Mouse (Mus musculus) liver, adult 2 months (tissue): ENCODE measurements around the gene Epop.

ENCODE experiments used
- CTCF ChIP-seq: fragments of 200-500 bp; IDR thresholded peaks from 2 replicates; pipeline ENCODE4 v1.5.1; 2011; ENCODE audit warnings: low read depth, low read length, control low read depth
- POLR2A ChIP-seq: fragments of 200-500 bp; IDR thresholded peaks from 2 replicates; pipeline ENCODE4 v1.6.1; 2011; ENCODE audit warnings: low read length, control low read depth; ENCODE audit not compliant: insufficient read depth; ENCODE audit errors: extremely low read depth

DNA sequence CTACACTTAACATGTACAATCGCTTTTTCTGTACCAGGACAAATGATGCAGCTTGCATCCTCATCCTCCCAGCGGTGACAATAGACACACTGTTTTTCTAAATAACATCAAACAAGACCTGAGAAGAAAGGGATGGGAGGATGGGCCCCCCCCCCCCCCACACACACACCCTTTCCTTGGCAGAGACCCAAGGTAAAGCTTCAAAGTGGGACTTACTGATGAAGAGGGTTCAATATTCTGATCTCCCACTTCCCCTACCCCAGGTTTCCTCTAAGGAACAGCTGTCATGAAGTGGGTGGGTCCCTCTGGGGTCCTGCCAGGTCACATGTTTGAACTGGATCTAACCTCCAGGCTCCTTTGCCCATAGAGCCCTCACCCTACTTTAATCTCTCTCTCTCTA lies 1.5 kb upstream of the Epop start:
- TF ChIP-seq CTCF: no peak
- no peak for TF ChIP-seq POLR2A
